Mouse (Mus musculus) neural tube, embryonic 10.5 days (tissue): Measurements from ENCODE around the gene Olfr525.

Source experiments
- DNase-seq: peaks from one replicate; pipeline ENCODE4 v3.0.0-alpha.2; 2017; ENCODE audit warnings: low spot score; ENCODE audit errors: extremely low spot score

Gene Olfr525

DNA sequence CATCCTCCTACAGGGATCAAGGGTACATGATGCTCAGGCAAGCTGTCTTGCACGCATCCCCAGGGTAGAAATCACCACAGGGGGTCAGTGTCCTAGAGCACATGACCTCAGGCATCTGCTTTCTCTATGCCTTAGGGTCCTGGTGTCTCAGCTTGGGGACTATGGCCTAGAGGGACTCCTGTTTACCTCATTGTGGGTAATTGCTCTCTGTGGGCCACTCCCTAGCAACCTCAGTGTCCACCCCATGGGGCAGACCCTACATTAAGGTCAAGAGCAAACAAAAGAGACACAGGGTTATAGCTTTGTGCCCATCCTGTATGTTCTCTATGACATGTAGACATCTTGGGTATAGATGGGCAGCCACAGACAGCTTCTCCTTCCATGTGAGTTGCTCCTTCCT, at the start of gene Olfr525:
Olfr525 (plus strand) TSS at position 301 of the 400 bp plus-strand sequence.
- DNase-seq = no peak

DNA sequence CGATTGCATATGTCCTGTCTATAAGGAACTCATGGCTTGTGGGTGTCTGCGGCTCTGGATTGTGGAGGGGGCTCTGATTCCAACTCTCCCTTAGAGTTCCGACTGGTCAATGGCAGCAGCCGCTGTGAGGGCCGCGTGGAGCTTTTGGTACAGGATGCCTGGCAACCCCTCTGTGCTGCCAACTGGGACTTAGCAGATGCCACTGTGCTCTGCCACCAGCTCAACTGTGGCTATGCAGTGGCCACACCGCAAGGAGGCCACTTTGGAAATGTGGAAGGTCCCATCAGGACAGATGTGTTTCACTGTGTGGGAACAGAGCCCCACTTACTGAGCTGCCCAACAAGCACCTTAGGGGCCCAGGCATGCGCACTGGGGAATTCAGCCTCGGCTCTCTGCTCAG, 24.9 kb upstream of the Olfr525 start:
- DNase-seq = no peak

- DNase-seq = no peak
Observed at GRCm38 (mm10) chr7:140296876-140297275, 23.8 kb upstream of the Olfr525 start.

DNA sequence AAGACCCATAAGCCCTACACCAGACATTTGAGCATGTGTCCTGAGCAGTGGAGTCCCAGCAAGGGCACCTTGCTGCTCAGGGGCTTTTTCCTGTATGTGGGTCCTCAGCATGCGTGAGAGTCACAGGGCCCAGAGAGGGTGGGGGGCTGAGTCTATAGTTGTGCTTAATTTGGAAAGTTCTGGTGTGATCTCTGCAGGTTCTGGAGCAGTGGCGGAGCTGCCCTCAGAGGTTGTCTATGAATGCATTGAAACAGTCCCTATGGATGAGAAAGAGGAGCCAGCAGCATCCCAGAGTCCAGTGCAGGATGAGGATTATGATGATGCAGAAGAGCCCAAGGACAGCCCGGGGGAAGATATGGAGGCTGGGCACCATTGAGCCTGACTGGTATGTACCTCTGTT, 21.2 kb upstream of the Olfr525 start:
- DNase-seq = no peak

GRCm38 (mm10) chr7:140319861-140320385, 735 bp upstream of the Olfr525 start:
- DNase-seq = no peak

DNA sequence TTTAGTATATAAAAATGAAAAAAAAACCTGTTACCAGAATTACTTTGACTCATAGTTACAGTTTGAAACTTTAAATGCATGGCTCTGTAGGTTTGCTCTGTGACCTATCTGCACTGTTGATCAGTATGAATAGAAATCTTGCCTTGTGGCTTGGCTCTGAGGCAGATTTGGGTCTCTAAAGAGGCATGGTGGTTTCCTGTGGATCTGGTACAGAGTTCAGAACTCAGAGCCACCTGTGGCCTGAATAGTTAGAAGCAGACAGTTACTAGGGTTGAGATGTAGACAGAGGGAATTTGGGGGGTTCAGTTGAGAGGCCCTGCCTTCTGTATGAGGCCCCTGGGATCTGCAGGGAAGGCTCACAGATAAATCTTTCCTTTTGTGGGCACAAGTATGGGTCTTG, 477 bp downstream of the Olfr525 start:
- no peak for DNase-seq

GRCm38 (mm10) chr7:140329766-140330304, 9.2 kb downstream of the Olfr525 start:
- DNase-seq = no peak

GRCm38 (mm10) chr7:140333717-140334116, 13.1 kb downstream of the Olfr525 start, which contains the start of gene Olfr527:
Gene Olfr527 (plus strand): TSS chr7:140334017.
- DNase-seq = no peak

DNA sequence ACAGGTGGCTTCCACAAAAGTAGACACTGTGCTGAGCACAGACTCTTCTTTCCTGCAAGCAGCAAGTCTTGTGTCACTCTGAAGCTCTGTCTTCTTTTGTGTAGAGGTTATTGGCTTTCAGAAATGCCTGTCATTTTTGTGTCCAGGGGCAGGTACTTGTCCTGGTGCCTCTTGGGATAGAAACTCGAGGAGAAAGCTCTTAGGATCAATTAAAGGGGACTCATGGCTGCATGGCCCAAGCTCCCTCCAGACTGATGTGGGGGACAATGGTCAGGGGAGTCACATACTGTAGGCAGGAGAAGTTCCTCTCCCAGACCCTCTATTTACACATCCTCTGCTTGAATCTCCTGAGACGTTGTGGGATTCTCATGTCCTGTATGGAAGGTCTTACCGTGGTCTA, 40.9 kb downstream of the Olfr525 start, which contains the start of gene Olfr60:
Olfr60 (minus strand) TSS at position 101 of the 400 bp plus-strand sequence.
- DNase-seq = no peak

GRCm38 (mm10) chr7:140374300-140374699, 53.6 kb downstream of the Olfr525 start:
- DNase-seq = no peak

DNA sequence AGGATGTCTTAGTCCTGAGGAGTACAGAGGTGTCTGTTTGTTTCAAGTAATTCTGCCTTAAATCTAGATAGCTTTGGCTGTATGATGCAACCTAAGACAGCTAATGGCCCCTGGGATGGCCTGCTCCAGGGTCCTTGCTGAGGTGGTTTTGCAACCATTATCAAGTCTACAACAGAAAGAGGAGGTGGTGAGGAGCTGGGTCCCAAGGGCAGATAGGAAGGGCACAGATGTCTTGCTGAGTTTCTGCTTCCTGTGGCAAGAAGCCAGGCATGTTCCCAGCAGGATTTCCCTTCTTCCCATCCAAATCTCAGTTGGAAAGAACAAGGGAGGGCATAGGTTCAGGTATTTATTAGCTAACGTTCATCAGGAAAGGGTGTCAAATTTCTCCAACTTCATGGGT, 55.6 kb downstream of the Olfr525 start, which contains the start of gene Olfr530:
Olfr530 (minus strand) TSS at position 101 of the 400 bp plus-strand sequence.
- no peak for DNase-seq

DNA sequence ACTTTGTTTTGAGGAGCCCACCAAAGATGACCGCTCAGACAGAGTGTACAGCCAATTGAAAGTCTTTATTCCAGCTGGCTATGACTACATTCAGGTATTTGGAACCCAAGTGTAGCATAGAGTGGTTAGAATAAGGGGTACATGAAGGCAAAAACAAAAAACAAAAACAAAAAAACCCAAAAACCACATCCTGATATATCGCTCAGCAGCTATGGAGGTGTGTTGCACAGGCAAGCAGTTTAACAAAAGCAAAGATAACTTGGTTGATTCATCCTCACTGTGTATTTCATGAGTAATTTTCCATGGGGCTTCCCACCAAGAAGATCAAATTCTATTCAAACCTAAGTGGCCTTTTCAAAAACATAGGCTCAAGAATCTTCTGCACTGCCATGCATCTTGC, 56.3 kb downstream of the Olfr525 start:
- DNase-seq = no peak
